Mouse (Mus musculus): ENCODE data around the gene Tmprss5. TPM values are rescaled to one million over a fixed set of nuclear protein-coding genes. Genes with fewer than 3 reads are reported as not detected.

Tmprss5 gene
- polyA plus RNA-seq (2015; fragmentation: Nextera tagmentation; extraction: Ambion mirVana): 2.2 and 3.7 TPM in 2 replicates

DNA sequence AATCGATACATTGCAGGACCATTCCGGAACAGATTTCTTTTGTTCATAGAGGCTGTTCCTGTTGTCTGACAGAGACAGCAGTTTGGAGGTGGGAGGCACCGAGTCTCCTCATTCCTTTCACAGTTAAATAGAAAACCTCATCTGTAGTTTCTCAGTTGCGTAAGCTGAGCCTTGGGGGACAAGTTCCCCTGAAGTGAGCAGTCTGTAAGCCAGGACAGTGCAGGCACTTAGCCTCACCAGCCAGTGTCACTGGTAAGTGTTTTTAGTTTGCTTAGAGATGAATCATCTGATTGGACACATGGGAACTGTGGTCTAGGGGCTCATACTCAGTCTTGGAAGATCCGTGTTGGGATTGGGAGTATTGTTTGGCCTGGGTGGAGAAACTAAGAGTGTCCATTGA, at the start of gene Tmprss5:
Gene Tmprss5 (plus strand): TSS at position 154 of the 400 bp plus-strand sequence.

DNA sequence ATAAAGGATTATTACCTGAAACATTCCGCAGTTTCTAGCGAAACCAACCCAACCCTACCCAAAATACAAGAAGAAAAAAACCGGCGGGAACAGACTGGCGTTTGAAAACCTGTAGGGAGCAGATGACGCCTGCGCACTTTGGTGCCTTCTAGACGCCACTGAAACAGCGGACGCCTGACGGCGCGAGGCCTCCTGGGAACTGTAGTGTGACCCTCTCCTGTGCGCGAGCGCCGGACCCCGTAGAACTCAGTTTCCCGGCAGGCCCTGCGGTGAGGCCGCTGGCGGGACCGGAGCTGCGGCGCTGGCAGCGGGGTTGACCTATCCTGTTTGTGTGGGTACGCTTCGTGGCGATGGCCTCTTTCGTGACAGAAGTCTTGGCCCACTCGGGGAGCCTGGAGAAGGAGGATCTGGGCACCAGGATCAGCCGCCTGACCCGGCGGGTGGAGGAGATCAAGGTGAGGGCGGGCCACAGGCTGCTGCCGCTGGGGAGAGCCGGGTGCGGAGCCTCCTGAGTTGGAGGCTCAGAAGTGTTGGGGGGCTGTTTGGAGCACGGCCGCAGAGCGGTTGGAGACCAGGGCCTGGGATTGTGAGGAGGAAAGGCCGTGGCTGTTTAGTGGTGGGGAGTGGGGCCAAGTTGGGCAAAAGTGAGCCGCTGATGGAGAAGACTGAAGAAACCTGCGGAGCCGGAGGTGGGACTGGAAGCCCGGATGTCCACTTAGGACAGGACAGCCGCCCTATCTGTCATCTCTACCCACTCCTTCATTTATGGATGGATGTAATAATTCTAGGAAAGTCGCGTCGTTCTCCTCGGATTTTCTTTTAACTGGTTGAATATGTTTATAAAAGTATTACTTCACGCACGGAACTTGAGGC, 25.5 kb upstream of the Tmprss5 start, which contains the start of gene Zw10:
Gene Zw10 (plus strand): TSS at position 281 of the 873 bp plus-strand sequence.

Other genes starting within 250 kb of the Tmprss5 start
- gene Zbtb16, start 245.0 kb upstream of the Tmprss5 start, polyA plus RNA-seq (2015; fragmentation: Nextera tagmentation; extraction: Ambion mirVana): 2.4 and 6.3 TPM in 2 replicates
- 3.0 and 4.6 TPM in 2 replicates for gene Htr3a, start 170.2 kb upstream of the Tmprss5 start, polyA plus RNA-seq (2015; fragmentation: Nextera tagmentation; extraction: Ambion mirVana)
- 3.1 and 9.3 TPM in 2 replicates for gene Htr3b, start 116.3 kb upstream of the Tmprss5 start, polyA plus RNA-seq (2015; fragmentation: Nextera tagmentation; extraction: Ambion mirVana)
- 9.3 and 12.3 TPM in 2 replicates for gene Usp28, start 95.9 kb upstream of the Tmprss5 start, polyA plus RNA-seq (2015; fragmentation: Nextera tagmentation; extraction: Ambion mirVana)
- gene Zw10, start 25.6 kb upstream of the Tmprss5 start, polyA plus RNA-seq (2015; fragmentation: Nextera tagmentation; extraction: Ambion mirVana): 9.9 and 16.1 TPM in 2 replicates
- not detected in 2 replicates for gene Gm4894, start 169.3 kb downstream of the Tmprss5 start, polyA plus RNA-seq (2015; fragmentation: Nextera tagmentation; extraction: Ambion mirVana)